Mouse (Mus musculus) bone marrow, adult 2 months (tissue): Measurements from ENCODE around the gene Bcar3.

Source experiments
- CTCF ChIP-seq: fragments of 200-500 bp; IDR thresholded peaks from 2 replicates; pipeline ENCODE4 v1.5.1; 2011; ENCODE audit warnings: low read length, control low read depth; ENCODE audit not compliant: control insufficient read depth, insufficient read depth
- POLR2A ChIP-seq: fragments of 200-500 bp; IDR thresholded peaks from 2 replicates; pipeline ENCODE4 v1.6.1; 2011; ENCODE audit warnings: low read depth, mild to moderate bottlenecking, control low read depth, low read length, borderline replicate concordance; ENCODE audit not compliant: control insufficient read depth

GRCm38 (mm10) chr3:122457723-122458122, 163.8 kb downstream of the Bcar3 start:
- TF ChIP-seq POLR2A (no peak), CTCF (no peak)
